Mouse (Mus musculus): ENCODE results near the gene Il2rg. TPM values are rescaled to one million over a fixed set of nuclear protein-coding genes. Genes with fewer than 3 reads are reported as not detected.

Il2rg gene
- polyA plus RNA-seq, 1 experiment from 2014 or later: 14.2 TPM

DNA sequence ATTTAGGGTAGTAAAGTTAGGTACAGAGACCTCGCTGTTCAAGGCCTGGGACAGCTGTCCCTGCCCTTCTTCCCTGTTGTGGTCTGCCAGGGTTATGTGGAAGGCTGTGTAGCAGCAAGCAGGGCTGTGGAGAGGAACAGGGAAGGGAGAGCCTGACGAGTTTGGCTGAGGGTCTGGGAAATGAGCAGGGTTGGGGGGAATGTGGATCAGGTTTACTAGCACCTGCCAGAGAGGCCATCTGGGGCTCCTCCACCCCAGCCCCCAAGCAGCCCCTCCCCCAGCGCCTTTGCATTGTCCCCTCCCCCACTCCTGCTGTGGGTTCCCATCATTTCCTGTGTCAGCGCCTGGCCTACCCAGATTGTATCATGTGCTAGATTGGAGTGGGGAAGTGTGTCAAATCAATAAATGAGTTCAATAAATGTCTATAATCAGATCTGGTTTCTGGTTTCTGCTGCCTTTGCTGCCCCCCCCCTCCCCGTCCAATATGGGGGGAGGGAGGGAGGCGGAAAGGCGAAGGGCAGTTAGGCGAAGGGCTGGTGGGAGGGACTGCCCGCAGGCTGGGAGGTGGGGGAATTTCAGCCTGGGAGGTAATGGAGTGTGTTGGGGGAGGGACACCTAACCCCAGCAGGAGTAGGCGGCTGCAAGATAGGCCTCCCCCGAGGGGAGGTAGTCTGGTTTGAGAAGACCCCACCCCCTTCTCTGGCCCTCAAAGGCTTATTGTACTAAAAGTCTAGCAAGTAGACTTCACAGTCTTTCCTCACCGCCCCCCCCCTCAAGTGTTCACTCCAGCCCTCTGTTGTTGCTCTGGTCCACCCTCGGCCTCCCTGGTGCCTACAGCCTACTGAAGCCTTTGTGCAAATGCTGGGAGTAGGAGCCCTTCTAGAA is 7.4 kb downstream of the Il2rg start:
- WGBS: 24% methylated on average over 13 of the region's 13 CpGs
- no peak overlapping the region for H3K4me2 ChIP-seq (replicated peaks)

GRCm38 (mm10) chrX:101256603-101257002 is 11.5 kb downstream of the Il2rg start:
- no peak overlapping the region for H3K9ac ChIP-seq
- H3K4me2 ChIP-seq (replicated peaks): peak overlapping the region; percentile 54
- 0 out of 2 replicates have a peak overlapping the region, but pooled peaks have one; percentile 53 for H3K4me3 ChIP-seq (replicated peaks)
- peaks cover 3% of the 10 kb centered on the region; the same call in 1 of the 2 replicates for H3K4me1 ChIP-seq
- no peak overlapping the region for H3K27ac ChIP-seq (replicated peaks)
- no peaks in the 10 kb centered on the region for H3K9me3 ChIP-seq (replicated peaks)
- H3K27me3 ChIP-seq: no peaks in the 10 kb centered on the region
- no peak for ATAC-seq (ENCODE audit: insufficient number of reproducible peaks, low FRiP score, low TSS enrichment, low read depth)
- 80% methylated on average over 13 of the region's 13 CpGs for WGBS
- H3K36me3 ChIP-seq: peaks cover 5% of the 10 kb centered on the region; the same call in 1 of the 2 replicates

More for the DNA sequence above, 7.4 kb downstream of the Il2rg start:
- H3K27ac ChIP-seq (replicated peaks): peak overlapping the region; percentile 28
- H3K9me3 ChIP-seq (replicated peaks): no peaks in the 10 kb centered on the region
- ATAC-seq (ENCODE audit: insufficient number of reproducible peaks, low FRiP score, low TSS enrichment, low read depth): peak; percentile 79
- H3K36me3 ChIP-seq: peaks cover 5% of the 10 kb centered on the region; the same call in 1 of the 2 replicates
- peaks cover under 1% of the 10 kb centered on the region; the same call in 1 of the 2 replicates for H3K4me1 ChIP-seq
- no peak overlapping the region for H3K9ac ChIP-seq
- no peak overlapping the region for H3K4me3 ChIP-seq (replicated peaks)
- H3K27me3 ChIP-seq: no peaks in the 10 kb centered on the region

DNA sequence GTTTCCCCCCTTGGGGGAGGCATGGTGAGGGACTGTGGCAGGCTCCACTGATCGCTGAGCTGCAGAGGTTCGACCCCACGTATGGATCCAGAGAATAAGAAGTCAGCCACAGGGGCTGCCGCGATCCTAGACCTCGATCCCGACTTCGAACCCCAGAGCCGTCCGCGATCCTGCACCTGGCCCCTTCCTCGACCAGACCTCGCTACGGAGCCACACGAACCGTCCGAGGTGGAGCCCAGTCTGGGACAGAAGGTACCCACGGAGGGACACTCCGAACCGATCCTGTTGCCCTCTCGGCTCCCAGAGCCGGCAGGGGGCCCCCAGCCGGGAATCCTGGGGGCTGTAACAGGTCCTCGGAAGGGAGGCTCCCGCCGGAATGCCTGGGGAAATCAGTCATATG is 13.3 kb downstream of the Il2rg start:
- Histone ChIP-seq H3K27ac (replicated peaks) (peak overlapping the region; percentile 80), H3K4me1 (peaks cover 3% of the 10 kb centered on the region; the same call in 1 of the 2 replicates), H3K4me2 (replicated peaks) (peak overlapping the region; percentile 54), H3K9ac (peak overlapping the region; percentile 33), H3K4me3 (replicated peaks) (peak overlapping the region; percentile 53), H3K36me3 (peaks cover 5% of the 10 kb centered on the region; the same call in 1 of the 2 replicates), H3K27me3 (no peaks in the 10 kb centered on the region), H3K9me3 (replicated peaks) (no peaks in the 10 kb centered on the region)
- WGBS: 18% methylated on average over 26 of the region's 26 CpGs
- ATAC-seq (ENCODE audit: insufficient number of reproducible peaks, low FRiP score, low TSS enrichment, low read depth): 0 out of 2 replicates have a peak, but pooled peaks have one; percentile 20

DNA sequence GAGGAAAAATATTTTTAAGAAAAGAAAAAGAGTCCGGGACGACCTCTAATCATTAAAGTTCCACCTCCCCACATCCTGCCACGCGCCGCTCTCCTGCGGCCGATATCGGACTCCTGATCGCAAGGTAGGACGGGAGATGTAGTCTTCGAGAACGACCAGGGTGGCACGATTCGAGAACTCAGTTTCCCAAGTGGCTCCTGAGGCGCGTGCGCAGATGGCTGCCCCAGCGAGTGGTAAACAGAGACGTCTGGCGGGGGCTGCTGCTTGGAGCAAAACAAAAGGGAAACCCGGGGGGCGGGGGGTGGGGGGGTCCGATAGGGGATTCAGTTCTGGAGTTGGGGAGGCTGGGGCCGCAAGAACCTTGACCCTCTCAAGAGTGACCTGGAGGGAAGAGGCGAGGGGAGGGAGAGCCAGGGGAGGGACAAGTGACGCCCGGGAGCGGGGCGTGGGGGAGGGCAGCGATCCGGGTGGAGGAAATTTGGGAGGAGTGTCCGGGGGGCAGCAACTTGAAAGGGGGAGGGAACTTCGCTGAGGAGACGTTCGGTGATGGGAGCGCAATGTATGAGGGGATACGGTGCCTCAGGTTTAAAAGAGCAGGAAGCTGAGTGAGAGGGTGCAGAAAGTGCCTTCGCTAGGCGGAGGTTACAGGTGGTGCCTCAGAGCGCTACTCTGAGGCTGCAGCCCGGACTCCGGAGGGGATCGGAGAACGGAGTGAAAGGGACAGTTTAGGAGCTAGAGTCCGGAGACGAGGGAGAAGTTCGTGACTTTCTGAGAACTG is 13.9 kb downstream of the Il2rg start, which contains the start of gene Foxo4:
TSS of gene Foxo4 (plus strand) at position 577 of the 778 bp plus-strand sequence.
- no peaks in the 10 kb centered on the region for H3K27me3 ChIP-seq
- peak within 1 kb of the TSS; percentile 54 for H3K4me2 ChIP-seq (replicated peaks)
- peak within 1 kb of the TSS; percentile 53 for H3K4me3 ChIP-seq (replicated peaks)
- H3K36me3 ChIP-seq: peaks cover 5% of the 10 kb centered on the region; the same call in 1 of the 2 replicates
- H3K9ac ChIP-seq: peak within 1 kb of the TSS; percentile 33
- H3K4me1 ChIP-seq: peaks cover 3% of the 10 kb centered on the region; the same call in 1 of the 2 replicates
- no peaks in the 10 kb centered on the region for H3K9me3 ChIP-seq (replicated peaks)
- peak; percentile 93 for ATAC-seq (ENCODE audit: insufficient number of reproducible peaks, low FRiP score, low TSS enrichment, low read depth)
- peak within 1 kb of the TSS; percentile 80 for H3K27ac ChIP-seq (replicated peaks)
- 24% methylated on average over 46 of the region's 47 CpGs for WGBS

DNA sequence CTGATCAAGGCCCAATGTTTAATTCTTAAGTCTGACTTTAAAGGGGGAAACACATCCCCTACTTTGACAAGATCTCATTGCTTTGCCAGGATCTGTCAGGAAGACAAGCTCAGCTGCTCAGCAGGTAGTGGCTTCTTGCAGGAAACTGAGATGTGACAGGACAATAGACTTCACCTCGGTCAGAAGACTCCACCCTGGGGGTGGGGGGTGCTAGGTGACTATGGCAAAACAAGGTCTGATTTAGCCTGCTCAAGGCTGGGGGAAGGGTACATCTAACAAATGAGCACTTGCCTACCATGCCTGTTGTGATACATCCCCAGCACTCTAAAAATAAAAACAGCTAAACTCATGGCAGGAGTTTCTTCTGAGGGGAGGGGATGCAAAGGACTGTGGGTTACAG is 23.0 kb downstream of the Il2rg start:
- H3K4me2 ChIP-seq (replicated peaks): no peak overlapping the region
- H3K9ac ChIP-seq: no peak overlapping the region
- no peak overlapping the region for H3K4me3 ChIP-seq (replicated peaks)

GRCm38 (mm10) chrX:101222796-101223162 is 45.3 kb downstream of the Il2rg start:
- 0 out of 2 replicates have a peak, but pooled peaks cover 4% of the 10 kb centered on the region for H3K27me3 ChIP-seq
- H3K27ac ChIP-seq (replicated peaks): peak overlapping the region; percentile 69
- no peak for ATAC-seq (ENCODE audit: insufficient number of reproducible peaks, low FRiP score, low TSS enrichment, low read depth)
- no peaks in the 10 kb centered on the region for H3K4me1 ChIP-seq
- 23% methylated on average over 7 of the region's 7 CpGs for WGBS
- peak overlapping the region; percentile 47 for H3K4me2 ChIP-seq (replicated peaks)
- H3K4me3 ChIP-seq (replicated peaks): peak overlapping the region; percentile 55
- no peak overlapping the region for H3K9ac ChIP-seq
- no peaks in the 10 kb centered on the region for H3K9me3 ChIP-seq (replicated peaks)
- H3K36me3 ChIP-seq: no peaks in the 10 kb centered on the region

More for the DNA sequence above, 23.0 kb downstream of the Il2rg start:
- no peaks in the 10 kb centered on the region for H3K36me3 ChIP-seq
- no peaks in the 10 kb centered on the region for H3K4me1 ChIP-seq
- H3K27ac ChIP-seq (replicated peaks): no peak overlapping the region
- H3K27me3 ChIP-seq: no peaks in the 10 kb centered on the region
- no peaks in the 10 kb centered on the region for H3K9me3 ChIP-seq (replicated peaks)
- 18% methylated on average over 1 of the region's 1 CpGs for WGBS
- no peak for ATAC-seq (ENCODE audit: insufficient number of reproducible peaks, low FRiP score, low TSS enrichment, low read depth)

DNA sequence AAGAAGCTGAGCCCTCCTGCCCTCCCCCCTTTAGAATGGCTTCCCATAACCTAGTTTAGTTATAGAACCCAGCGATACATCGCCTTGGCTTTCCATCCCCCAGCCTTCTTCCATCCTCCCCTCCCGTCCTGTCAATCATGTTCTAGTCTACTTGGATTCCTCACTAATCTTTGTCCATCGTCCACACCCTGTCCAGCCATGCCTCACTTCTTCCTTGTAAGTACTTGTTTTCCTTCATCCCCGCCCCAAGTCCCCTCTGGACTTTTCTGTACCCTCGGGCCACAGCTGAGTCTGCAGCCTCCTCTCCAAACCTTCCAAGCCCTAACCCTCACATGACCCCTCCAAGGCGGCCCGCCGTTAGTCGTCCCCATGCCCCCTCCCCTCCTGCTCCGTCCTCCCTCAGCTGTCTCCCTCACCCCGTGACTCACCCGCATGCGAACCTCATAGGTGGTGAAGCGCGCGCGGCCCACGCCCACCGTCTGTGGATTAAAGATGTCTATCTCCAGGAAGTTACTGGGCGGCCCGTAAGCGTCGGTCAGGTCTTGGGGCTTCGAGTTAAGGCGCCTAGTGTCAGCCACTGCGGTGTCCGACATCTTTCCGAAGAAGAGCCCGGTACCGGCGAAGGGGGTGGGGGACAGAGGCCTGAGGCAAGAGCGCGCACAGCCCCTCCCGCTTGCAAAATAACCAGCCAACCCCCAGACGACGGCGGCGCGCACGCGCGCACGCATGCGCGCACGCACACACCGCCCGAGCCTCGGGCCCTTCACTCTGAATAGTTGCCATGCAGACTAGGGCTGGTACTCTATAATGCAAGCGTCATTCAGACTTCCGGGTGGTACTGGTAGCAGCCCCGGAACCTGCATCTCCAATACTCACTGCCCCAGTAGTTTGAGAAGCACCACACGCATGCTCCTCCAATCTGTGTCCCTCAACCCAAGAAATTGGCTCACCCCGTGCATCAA is 45.9 kb downstream of the Il2rg start, which contains the start of gene Snx12:
TSS of gene Snx12 (minus strand) at position 730 of the 962 bp plus-strand sequence.
- ATAC-seq (ENCODE audit: insufficient number of reproducible peaks, low FRiP score, low TSS enrichment, low read depth): peak; percentile 96
- H3K9ac ChIP-seq: peak within 1 kb of the TSS; percentile 40
- H3K27me3 ChIP-seq: 0 out of 2 replicates have a peak, but pooled peaks cover 2% of the 10 kb centered on the region
- no peaks in the 10 kb centered on the region for H3K4me1 ChIP-seq
- WGBS: 15% methylated on average over 55 of the region's 55 CpGs
- H3K4me2 ChIP-seq (replicated peaks): peak within 1 kb of the TSS; percentile 47
- peak within 1 kb of the TSS; percentile 75 for H3K27ac ChIP-seq (replicated peaks)
- H3K4me3 ChIP-seq (replicated peaks): peak within 1 kb of the TSS; percentile 55
- no peaks in the 10 kb centered on the region for H3K36me3 ChIP-seq
- no peaks in the 10 kb centered on the region for H3K9me3 ChIP-seq (replicated peaks)

Other genes starting within 250 kb of the Il2rg start
- 0.05 and 0.14 TPM in 2 replicates for gene Tex11, start 208.6 kb downstream of the Il2rg start, polyA plus RNA-seq (2015; fragmentation: Nextera tagmentation; extraction: Ambion mirVana)
- 1.3 TPM in 2 replicates for gene Slc7a3, start 182.2 kb downstream of the Il2rg start, polyA plus RNA-seq (2015; fragmentation: Nextera tagmentation; extraction: Ambion mirVana)
- gene Snx12, start 45.7 kb downstream of the Il2rg start, polyA plus RNA-seq (2015; fragmentation: Nextera tagmentation; extraction: Ambion mirVana): 52.1 and 58.3 TPM in 2 replicates
- 3.4 and 4.4 TPM in 2 replicates for gene Foxo4, start 13.7 kb downstream of the Il2rg start, polyA plus RNA-seq (2015; fragmentation: Nextera tagmentation; extraction: Ambion mirVana)
- gene Gm614, start 4.3 kb downstream of the Il2rg start, polyA plus RNA-seq (2015; fragmentation: Nextera tagmentation; extraction: Ambion mirVana): not detected in 2 replicates
- not detected in 2 replicates for gene Gm20489, start 768 bp upstream of the Il2rg start, polyA plus RNA-seq (2015; fragmentation: Nextera tagmentation; extraction: Ambion mirVana)
- gene Med12, start 5.8 kb upstream of the Il2rg start, polyA plus RNA-seq (2015; fragmentation: Nextera tagmentation; extraction: Ambion mirVana): 33.3 and 39.3 TPM in 2 replicates
- 11.6 and 12.8 TPM in 2 replicates for gene Nlgn3, start 30.9 kb upstream of the Il2rg start, polyA plus RNA-seq (2015; fragmentation: Nextera tagmentation; extraction: Ambion mirVana)
- 0.24 and 0.34 TPM in 2 replicates for gene Gjb1, start 108.1 kb upstream of the Il2rg start, polyA plus RNA-seq (2015; fragmentation: Nextera tagmentation; extraction: Ambion mirVana)
- gene Zmym3, start 152.6 kb upstream of the Il2rg start, polyA plus RNA-seq (2015; fragmentation: Nextera tagmentation; extraction: Ambion mirVana): 30.6 and 33.0 TPM in 2 replicates
- gene Nono, start 161.1 kb upstream of the Il2rg start, polyA plus RNA-seq (2015; fragmentation: Nextera tagmentation; extraction: Ambion mirVana): 364 and 374 TPM in 2 replicates
- gene Itgb1bp2, start 180.8 kb upstream of the Il2rg start, polyA plus RNA-seq (2015; fragmentation: Nextera tagmentation; extraction: Ambion mirVana): 53.1 and 66.4 TPM in 2 replicates

Data from embryonic facial prominence, embryonic 15.5 days (tissue).